Mouse (Mus musculus) thymus, postnatal 10 days (tissue): ENCODE results near the gene Arhgap45.

Experiments used
- DNase-seq, 2 experiments: peaks; one replicate each; pipeline ENCODE4 v3.0.0; 2021; ENCODE audit warnings: low spot score in 2 of 2

The Arhgap45 gene

GRCm38 (mm10) chr10:80014484-80015290, 1.8 kb upstream of the Arhgap45 start:
- peak in 1 of 2 experiments; percentile 51 for DNase-seq

- peak in 1 of 2 experiments; percentile 24 for DNase-seq
These were observed 870 bp upstream of the Arhgap45 start for GRCm38 (mm10) chr10:80015583-80015982.

- no peak for DNase-seq
These were observed 478 bp downstream of the Arhgap45 start for GRCm38 (mm10) chr10:80016931-80017330.

GRCm38 (mm10) chr10:80017361-80017760, 908 bp downstream of the Arhgap45 start:
- peak; percentile 95 to 98 for DNase-seq

GRCm38 (mm10) chr10:80017771-80018170, 1.3 kb downstream of the Arhgap45 start:
- peak; percentile 56 to 60 for DNase-seq

GRCm38 (mm10) chr10:80018739-80019297, 2.4 kb downstream of the Arhgap45 start:
- DNase-seq: peak; percentile 51 to 58

- DNase-seq: no peak
These were observed 3.1 kb downstream of the Arhgap45 start for GRCm38 (mm10) chr10:80019471-80020131.

GRCm38 (mm10) chr10:80020191-80020590, 3.7 kb downstream of the Arhgap45 start:
- DNase-seq: no peak

GRCm38 (mm10) chr10:80020603-80021319, 4.3 kb downstream of the Arhgap45 start:
- DNase-seq: no peak

- DNase-seq: no peak
These were observed 4.8 kb downstream of the Arhgap45 start for GRCm38 (mm10) chr10:80021320-80021641.

GRCm38 (mm10) chr10:80022164-80022563, 5.7 kb downstream of the Arhgap45 start:
- peak in 1 of 2 experiments; percentile 52 for DNase-seq

GRCm38 (mm10) chr10:80022806-80023205, 6.4 kb downstream of the Arhgap45 start:
- peak in 1 of 2 experiments; percentile 20 for DNase-seq

- no peak for DNase-seq
These were observed 7.3 kb downstream of the Arhgap45 start for GRCm38 (mm10) chr10:80023758-80024157.

- DNase-seq: peak; percentile 79
These were observed 8.0 kb downstream of the Arhgap45 start for GRCm38 (mm10) chr10:80024229-80025043.

- DNase-seq: peak in 1 of 2 experiments; percentile 31
These were observed 8.5 kb downstream of the Arhgap45 start for GRCm38 (mm10) chr10:80025044-80025347.

GRCm38 (mm10) chr10:80025463-80025862, 9.0 kb downstream of the Arhgap45 start:
- no peak for DNase-seq

- peak in 1 of 2 experiments; percentile 30 for DNase-seq
These were observed 9.4 kb downstream of the Arhgap45 start for GRCm38 (mm10) chr10:80025889-80026288.

- DNase-seq: no peak
These were observed 11.4 kb downstream of the Arhgap45 start for GRCm38 (mm10) chr10:80027681-80028520.

GRCm38 (mm10) chr10:80028521-80028846, 12.0 kb downstream of the Arhgap45 start:
- no peak for DNase-seq

GRCm38 (mm10) chr10:80030191-80030590, 13.7 kb downstream of the Arhgap45 start:
- DNase-seq: no peak

GRCm38 (mm10) chr10:80030736-80031135, 14.3 kb downstream of the Arhgap45 start:
- no peak for DNase-seq
